Mouse (Mus musculus): ENCODE results near the gene Gm20828. TPM values are rescaled to one million over a fixed set of nuclear protein-coding genes. Genes with fewer than 3 reads are reported as not detected.

The Gm20828 gene
- polyA plus RNA-seq (2014; fragmentation: Illumina TruSeq; extraction: RNeasy Lipid Tissue Mini Kit (QIAGEN cat#74804); ENCODE audit: low read depth, low replicate concordance), result not detected

DNA sequence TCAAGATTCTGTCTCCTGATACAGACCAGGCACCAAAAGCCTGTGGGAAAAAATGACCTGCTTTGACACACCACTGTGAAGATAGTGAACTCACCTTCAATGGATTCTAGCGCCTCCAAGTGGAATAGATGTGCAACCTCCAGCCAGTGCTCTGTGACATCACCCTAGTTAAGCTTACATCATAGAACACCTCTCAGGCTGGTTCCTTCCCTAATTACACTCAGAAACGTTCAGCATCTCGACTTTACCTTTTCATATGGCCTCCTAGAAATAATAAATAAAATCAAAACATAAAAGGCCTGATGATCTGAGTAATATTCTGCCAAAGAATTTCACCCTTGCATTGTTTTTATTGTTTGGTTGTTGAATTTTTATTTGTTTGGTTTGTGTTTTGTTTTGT is at the start of gene Gm20828:
Gene Gm20828, minus strand, starts transcription at position 101 of the 400 bp plus-strand sequence.

Measured in heart, adult 10 weeks (tissue).